Mouse (Mus musculus): Measurements from ENCODE around the gene Speg.

The Speg gene

DNA sequence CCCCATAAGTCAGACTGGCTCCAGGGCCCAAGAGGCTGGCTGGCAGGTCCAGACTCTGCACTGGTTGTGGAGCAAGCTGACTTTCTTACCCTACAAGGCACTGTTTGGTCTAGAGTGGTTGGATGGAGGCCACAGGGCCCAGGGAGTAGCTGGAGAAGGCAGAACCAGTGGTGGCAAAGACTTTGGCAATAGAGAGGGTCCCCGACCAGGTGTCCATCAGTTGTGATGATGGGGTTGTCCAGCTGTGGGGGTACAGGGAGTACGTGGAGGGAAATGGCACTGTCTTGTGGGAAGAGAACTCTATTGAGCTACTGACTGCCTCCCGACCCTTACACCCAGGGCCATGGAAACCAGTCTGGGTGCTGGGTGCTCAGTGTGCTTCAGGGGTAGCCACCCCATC lies 18.7 kb downstream of the Speg start:
- DNase-seq (ENCODE audit: low read depth), result no peak

DNA sequence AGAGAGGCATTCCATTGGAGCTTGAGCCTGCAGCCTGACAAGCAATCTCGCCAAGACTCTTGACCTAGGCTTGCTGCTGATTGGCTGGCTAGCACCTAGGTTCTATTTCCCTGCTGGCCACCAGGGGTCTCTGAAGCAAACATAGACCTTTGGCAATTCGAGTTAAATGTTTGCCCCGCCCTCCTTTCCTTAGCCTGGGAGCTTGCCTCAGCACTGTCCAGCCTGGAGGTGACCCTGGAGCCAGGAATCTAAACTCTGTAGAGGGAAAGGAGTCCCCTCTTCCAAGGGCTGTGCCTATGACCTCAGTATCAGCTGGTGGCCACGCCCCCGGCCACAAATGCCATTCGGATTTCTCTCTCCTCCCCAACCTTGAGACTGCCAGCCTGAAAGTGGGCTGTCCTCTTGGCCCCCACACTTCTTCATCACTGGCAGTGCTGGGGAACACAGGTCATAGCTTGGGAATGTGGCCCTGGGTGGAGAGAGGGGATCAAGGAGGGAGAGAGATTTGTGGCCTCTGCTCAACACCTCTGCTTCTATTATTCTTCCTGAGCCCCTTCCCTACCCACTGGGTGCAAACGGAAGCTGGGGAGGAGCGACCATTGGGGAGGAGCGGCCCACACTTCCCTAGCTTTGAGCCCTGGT lies 23.8 kb downstream of the Speg start:
- peak; percentile 48 for DNase-seq (ENCODE audit: low read depth)

DNA sequence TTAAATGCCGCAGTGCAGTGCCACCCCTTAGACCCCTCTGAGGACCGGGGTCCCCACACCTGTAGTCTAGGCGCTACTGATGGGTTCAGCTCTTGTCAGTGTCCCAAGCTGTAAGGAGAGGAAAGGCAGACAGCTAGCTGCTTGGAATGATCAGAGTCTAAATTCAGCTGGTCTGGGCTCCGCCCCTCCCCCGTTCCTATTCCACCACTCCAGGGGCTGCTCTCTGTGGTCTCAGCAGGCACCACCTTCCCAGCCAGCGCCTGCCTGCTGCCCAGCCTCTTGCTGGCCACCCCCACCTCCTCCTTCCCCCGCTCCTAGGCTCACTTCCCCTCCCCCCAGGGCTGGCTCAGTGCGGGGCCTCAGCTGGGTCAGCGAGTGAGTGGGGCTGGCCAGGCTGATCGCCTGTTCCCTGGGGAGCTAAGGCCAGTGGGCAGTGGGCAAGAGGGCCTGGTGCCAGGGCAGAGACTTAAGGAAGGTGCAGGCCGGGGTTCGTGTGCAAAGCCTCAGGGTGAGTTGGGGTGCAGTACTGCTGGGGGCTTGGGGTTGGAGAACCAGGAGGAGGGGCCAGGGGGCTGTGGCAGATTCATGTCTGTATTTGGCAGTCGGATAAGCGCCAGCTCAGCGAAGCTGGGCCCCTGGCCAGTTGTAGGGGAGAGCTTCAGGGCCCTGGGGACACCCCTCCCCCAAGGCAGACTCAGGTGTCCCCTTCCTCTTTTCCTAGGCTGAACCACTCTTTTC lies 24.8 kb downstream of the Speg start:
- no peak for DNase-seq (ENCODE audit: low read depth)

DNA sequence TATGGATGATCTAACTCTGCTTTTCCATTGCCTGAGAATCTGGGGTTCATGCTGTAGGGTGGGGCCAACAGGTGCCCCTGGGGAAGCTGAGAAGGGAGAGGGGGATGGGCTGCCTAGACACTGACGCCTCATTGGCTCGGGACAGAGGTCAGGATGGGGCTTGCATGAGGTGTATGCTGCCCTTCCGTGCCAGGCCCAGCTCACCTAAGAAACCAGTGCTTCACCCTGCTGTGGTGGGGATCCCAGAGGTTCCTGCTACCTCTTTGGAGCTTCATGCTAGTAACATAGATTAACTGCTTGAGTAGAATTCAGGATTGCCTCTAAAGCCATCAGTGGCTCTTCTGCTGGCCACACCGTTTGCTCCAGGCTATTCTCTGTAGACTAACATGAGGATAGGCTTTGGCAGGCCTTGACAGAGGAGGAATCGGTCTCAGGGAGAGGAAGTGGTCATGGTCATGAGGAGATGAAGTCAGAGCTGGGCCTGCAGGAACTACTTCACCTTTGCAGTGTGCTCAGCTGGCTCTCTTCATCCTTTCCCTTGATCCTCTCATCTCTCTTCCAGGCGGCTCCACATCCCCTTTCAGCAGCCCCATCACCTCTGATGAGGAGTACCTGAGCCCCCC lies 25.5 kb downstream of the Speg start:
- no peak for DNase-seq (ENCODE audit: low read depth)

DNA sequence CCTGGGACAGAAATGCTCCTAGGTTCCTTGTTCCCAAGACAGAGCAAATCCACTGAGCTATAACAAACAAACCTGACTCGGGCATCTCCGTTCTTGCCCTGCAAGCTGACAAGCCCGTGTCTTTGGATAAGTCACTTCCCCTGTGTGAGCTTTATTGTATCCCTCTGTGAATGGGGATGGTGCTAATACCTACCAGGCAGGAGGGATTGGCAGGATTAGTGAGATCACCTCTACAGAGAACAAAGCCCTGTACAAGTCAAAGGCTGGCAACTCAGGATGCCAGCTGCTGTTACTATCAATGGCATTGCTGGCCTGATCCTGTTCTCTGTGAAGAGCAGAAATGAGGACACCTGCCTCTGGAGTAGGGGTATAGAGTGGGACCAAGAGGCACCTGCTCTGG lies 30.4 kb downstream of the Speg start:
- DNase-seq (ENCODE audit: low read depth), result no peak

DNA sequence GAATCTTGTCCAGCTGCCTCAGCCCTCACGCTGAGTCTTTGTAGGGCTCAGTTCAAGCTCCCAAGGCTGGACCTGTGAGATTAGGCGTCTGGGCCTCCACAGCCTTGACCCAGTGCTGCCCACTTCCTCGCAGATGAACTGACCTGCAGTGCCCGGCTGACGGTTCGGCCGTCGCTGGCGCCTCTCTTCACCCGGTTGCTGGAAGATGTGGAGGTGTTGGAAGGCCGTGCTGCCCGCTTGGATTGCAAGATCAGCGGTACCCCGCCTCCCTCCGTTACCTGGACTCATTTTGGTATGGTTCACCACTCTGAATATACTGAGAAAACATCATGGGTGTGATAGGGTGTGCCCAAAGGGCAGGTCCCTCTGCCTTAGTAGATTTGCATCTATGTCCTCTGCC lies 31.1 kb downstream of the Speg start:
- no peak for DNase-seq (ENCODE audit: low read depth)

DNA sequence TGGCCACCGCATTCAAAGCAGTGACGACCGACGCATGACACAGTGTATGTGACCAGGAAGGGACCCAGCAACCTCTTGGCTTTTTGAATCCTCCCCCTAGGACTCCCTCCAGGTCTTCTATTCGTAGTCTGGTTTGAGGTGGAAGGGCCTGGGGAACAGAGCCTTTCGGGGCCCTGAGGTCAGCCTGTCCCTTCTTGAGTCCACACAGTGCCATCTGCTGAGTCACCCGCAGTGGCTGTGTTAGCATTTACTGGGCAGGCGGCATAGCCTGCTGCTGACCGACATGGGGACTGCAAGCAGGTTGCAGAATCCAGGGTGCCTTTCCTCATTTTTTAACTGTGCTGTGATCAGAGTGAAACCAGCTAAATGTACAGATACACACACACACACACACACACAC lies 32.0 kb downstream of the Speg start:
- DNase-seq (ENCODE audit: low read depth), result no peak

DNA sequence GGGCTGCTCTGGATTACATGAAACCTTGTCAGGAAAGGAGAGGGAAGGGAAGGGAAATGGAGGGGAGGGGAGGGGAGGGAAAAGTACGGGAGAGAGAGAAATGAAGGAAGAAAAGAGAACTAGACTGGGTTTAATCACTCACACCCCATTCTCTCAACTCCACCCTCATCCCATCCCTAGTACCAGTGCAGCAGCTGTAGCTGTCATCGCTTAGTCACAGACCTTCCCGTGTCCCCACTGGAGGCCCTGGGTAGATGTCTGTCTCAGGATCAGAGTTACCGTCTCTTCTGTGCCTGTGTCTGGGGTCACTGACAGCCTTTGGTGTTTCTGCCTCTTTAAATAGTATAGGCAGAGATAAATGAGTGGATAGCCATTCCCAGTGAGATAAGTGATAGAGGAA lies 33.1 kb downstream of the Speg start:
- no peak for DNase-seq (ENCODE audit: low read depth)

DNA sequence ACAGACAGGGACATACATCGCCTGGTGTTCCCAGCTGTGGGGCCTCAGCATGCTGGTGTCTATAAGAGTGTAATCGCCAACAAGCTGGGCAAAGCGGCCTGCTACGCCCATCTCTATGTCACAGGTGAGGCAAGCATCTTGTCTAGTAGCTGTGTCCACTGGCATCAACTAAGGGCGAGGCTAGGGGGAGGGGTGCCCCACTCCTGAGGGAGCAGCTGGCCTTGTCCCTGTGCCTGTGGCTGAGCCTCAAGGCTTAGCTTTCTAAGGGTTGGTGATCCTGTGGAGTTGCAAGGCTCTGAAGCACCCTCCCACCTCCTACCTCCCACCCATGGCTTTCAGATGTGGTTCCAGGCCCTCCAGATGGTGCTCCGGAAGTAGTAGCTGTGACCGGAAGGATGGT lies 34.9 kb downstream of the Speg start:
- DNase-seq (ENCODE audit: low read depth), result no peak

DNA sequence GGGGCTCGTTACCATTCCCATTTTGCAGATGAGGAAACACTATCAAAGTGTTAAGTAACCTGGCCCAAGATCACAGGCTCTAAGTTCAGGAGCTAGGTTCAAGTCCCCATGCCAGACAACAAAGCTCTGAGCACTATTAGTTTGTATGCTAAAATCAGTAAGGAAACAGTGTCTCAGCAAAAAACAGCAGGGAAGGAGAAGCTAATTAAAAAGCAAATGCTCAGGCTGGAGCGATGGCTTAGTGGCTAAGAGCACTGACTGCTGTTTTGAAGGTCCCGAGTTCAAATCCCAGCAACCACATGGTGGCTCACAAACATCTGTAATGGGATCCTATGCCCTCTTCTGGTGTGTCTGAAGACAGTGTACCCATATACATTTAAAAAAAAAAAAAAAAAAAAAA lies 37.1 kb downstream of the Speg start:
- DNase-seq (ENCODE audit: low read depth), result no peak

DNA sequence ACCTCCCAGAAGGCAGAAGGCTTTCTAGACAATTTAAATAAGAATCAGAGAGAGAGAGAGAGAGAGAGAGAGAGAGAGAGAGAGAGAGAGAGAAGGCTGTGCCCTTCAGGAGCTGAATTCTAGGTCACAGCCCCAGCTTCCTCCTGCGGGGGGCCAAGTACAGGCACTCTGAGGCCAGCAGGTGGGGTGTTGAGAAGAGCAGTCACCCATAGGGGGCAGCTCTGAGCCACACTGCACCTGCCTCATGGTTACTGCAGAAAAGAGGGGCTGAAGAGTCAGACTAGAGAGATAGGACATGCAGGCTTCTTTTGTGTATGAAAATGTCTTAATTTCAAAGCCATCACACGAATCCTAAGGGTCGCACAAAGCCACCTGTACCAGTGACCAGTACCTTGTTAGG lies 38.7 kb downstream of the Speg start:
- peak; percentile 27 for DNase-seq (ENCODE audit: low read depth)

DNA sequence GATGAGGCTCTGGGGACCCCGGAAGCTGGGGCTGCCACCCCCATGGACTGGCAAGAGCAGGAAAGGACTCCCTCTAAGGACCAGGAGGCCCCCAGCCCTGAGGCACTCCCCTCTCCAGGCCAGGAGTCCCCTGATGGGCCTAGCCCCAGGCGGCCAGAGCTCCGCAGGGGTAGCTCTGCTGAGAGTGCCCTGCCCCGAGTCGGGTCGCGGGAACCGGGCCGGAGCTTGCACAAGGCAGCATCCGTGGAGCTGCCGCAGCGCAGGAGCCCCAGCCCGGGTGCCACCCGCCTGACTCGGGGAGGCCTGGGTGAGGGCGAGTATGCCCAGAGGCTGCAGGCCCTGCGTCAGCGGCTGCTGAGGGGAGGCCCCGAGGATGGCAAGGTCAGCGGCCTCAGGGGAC lies 46.7 kb downstream of the Speg start:
- DNase-seq (ENCODE audit: low read depth), result no peak

DNA sequence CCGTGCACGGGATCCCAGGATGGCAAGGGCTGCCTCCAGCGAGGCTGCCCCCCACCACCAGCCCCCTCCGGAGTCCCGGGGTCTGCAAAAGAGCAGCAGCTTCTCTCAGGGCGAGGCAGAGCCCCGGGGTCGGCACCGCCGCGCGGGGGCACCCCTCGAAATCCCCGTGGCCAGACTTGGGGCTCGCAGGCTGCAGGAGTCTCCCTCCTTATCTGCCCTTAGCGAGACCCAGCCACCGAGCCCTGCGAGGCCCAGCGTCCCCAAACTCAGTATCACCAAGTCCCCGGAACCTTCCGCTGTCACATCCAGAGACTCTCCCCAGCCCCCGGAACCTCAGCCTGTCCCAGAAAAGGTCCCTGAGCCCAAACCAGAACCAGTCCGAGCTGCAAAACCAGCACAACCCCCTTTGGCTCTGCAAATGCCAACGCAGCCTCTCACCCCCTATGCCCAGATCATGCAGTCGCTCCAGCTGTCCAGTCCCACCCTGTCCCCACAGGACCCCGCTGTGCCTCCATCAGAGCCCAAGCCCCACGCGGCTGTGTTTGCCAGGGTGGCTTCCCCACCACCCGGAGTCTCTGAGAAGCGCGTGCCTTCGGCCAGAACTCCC lies 47.2 kb downstream of the Speg start:
- no peak for DNase-seq (ENCODE audit: low read depth)

DNA sequence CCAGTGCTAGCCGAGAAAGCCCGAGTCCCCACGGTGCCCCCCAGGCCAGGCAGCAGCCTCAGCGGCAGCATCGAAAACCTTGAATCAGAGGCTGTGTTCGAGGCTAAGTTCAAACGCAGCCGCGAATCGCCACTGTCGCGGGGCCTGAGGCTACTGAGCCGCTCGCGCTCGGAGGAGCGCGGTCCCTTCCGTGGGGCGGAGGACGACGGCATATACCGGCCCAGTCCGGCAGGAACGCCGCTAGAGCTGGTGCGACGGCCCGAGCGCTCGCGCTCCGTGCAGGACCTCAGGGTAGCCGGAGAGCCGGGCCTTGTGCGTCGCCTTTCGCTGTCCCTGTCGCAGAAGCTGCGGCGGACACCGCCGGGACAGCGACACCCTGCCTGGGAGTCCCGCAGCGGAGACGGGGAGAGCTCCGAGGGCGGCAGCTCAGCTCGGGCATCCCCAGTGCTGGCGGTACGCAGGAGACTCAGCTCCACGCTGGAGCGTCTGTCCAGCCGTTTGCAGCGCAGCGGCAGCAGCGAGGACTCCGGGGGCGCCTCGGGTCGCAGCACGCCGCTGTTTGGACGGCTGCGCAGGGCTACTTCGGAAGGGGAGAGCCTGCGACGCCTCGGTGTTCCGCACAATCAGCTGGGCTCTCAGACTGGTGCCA lies 47.9 kb downstream of the Speg start:
- DNase-seq (ENCODE audit: low read depth), result no peak

DNA sequence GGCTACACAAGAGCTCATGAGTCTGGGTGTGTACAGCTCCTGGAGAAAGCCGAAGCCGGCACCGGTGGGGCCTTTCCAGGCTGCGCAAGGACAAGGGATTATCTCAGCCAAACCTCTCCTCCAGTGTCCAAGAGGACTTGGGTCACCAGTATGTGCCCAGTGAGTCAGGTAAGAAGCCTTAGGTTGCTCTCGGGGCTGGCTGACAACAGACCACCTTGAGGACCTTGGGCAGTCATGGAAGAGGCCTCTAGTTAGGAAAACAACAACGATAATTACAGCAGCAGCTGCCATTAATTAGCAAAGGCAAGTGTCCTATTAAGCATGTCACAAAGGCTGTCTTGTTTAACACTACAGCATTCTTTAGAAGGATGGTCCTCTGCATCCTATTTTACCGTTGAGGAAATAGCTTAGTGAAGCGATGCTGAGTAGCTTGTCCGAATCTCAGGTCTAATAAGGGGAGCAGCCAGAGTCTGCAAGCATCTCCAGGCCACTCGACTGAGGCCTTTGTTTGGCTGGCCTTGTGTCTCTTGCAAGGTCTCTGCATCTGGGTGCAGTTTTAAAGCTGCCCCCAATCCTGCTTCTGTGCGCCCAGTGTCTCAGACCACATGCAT lies 48.8 kb downstream of the Speg start:
- DNase-seq (ENCODE audit: low read depth), result no peak

DNA sequence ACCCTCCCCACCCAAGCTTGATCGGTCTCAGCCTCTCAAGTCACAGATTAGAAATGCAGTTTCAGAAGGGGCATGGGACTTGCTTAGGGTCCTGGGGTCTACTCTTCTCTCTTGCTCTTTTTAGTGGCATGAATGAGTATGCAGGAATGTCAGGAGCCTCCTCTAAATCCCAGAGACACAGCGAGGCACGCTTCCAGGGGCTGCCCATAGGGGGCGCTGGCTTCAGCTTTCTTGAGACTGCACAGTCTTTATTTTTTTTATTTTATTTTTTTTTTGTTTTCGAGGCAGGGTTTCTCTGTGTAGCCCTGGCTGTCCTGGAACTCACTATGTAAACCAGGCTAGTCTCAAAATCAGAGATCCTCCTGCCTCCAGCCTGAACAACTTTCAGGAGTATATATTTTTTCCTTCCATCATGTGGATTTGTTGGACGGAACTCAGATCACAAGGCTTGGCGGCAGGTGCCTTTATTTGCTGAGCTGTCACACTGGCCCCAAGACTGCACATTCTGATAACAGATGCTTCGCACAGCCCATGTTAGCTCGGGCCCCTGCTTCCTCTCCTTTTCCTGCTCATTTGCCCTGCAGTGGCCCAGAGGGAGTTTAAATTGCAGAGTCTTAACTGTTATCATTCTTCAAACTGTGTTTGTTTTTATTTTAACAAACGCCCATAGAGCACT lies 50.8 kb downstream of the Speg start:
- peak; percentile 53 for DNase-seq (ENCODE audit: low read depth)

DNA sequence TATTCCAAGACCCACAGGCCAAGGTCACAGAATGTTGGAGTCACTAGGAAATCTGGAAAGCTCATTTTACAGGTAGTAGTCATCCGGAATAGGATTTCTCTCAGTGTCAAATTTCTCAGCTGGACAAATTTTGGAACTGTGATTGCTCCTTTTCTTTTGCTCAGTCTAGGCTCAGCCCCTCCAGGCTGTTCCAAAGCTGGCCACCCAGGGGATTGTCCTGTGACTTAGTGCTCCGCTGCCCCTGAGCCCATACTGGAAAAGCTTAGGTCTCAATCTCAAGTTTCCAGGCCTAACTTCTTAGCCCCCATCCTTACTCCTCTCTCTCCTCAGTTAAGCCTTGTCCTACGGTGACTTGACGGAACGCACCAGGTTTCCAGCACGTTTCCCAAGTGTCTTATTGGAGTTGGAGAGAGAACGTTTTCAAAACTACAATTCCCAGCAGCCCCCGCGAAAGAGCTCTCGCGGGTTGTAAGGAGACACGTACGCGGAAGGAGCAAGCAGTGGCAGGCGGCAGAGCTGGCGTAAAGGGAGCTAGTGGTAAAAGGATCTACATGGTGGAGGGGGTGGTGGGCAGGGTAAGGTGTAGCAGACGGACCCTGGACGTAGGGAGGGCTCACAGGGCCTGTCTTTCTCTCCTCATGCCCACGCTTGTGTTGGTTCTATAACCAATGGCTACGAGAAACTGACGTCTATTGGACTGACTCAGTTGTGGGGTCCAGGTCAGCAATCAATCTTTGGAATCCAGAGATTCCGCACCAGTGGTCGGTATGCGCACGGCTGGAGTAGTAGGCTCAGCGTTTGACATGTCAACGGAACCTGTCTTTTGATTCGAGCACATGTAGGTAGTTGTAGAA lies 60.6 kb downstream of the Speg start, which contains the start of gene Gmppa:
TSS of gene Gmppa (plus strand) at position 456 of the 854 bp plus-strand sequence.
- DNase-seq (ENCODE audit: low read depth), result peak; percentile 73

DNA sequence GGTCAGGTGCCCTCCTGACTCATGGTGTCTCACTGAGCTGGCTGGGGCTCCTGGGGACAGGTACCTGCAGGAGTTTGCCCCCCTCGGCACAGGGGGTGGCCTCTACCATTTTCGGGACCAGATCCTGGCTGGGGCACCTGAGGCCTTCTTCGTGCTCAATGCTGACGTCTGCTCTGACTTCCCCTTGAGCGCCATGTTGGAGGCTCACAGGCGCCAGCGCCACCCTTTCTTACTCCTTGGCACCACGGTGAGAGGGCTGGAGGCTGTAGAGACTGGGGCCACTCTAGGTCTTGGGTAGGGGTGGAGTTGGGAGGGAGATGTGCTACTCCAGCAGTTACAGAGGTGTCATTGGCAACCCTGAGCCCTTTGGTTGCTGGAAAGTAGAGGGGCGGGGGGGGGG lies 63.7 kb downstream of the Speg start:
- DNase-seq (ENCODE audit: low read depth), result no peak

DNA sequence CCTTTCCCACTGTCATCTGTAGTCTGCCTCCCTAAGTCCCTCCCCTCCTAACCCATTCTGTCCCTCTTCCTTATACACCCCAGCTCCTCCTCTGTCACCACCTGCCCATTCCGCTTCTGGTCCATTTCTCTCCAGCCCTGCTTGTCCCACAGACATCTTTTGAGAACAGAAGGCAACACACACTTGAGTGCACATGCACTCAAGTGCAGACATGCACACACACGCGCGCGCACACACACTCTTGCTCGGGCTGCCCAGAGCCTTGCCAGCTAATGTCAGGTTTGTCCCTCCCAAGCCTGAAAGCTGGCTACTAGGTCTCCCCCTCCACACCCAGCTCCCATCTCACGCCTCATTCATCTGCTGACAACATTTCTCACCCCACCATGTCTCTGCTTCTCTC lies 65.6 kb downstream of the Speg start:
- DNase-seq (ENCODE audit: low read depth), result no peak

DNA sequence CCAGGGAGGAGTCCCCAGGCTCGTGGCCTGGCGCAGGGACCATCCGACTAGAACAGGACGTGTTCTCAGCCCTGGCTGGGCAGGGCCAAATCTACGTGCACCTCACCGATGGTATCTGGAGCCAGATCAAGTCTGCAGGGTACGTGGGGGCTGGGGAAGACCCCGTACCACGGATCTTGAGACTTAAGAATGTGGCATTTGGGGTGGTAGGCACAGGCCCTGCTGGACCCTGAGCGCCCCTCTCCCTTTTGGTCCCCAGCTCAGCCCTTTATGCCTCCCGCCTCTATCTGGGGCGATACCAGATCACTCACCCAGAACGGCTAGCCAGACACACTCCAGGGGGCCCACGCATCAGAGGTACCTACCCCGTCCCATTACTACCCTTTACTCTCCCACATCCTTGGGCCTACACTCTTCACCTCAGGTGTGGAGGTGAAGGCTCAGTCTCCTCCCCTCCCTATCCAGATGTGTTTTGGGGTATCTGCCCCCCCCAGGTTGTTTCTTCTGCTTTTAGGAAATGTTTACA lies 66.4 kb downstream of the Speg start:
- no peak for DNase-seq (ENCODE audit: low read depth)
